Mouse (Mus musculus) spleen, adult 2 months (tissue): Measurements from ENCODE around the gene Prkcb. TPM values are rescaled to one million over a fixed set of nuclear protein-coding genes. Genes with fewer than 3 reads are reported as not detected.

Experiments used
- DNase-seq, 2 experiments: peaks; one replicate each; pipeline versions ENCODE4 v3.0.0 to v3.0.0-alpha.2; 2012 to 2021; ENCODE audit warnings: low spot score in 2 of 2, low read depth in 1 of 2
- H3K27ac ChIP-seq: fragments of 200-500 bp; 2 replicates; pipeline ENCODE4 v1.5.1; 2012; ENCODE audit warnings: low read length, inconsistent platforms; ENCODE audit not compliant: insufficient read depth
- H3K27me3 ChIP-seq: fragments of 200-500 bp; 2 replicates; pipeline ENCODE4 v1.6.1; 2012; ENCODE audit warnings: mild to moderate bottlenecking, moderate library complexity, low read length, inconsistent platforms; ENCODE audit not compliant: control insufficient read depth, insufficient read depth
- H3K36me3 ChIP-seq: fragments of 200-500 bp; 2 replicates; pipeline ENCODE4 v1.6.1; 2012; ENCODE audit warnings: mild to moderate bottlenecking, low read length, inconsistent platforms; ENCODE audit not compliant: control insufficient read depth, insufficient read depth
- H3K4me1 ChIP-seq: fragments of 200-500 bp; 2 replicates; pipeline ENCODE4 v1.6.1; 2011; ENCODE audit warnings: inconsistent platforms; ENCODE audit not compliant: control insufficient read depth, insufficient read depth, insufficient read length
- H3K4me3 ChIP-seq: fragments of 200-500 bp; 2 replicates; pipeline ENCODE4 v1.5.1; 2011; ENCODE audit warnings: mild to moderate bottlenecking, inconsistent platforms; ENCODE audit not compliant: insufficient read depth, insufficient read length; ENCODE audit errors: extremely low read depth
- CTCF ChIP-seq: fragments of 200-500 bp; IDR thresholded peaks from 2 replicates; pipeline ENCODE4 v1.5.1; 2011; ENCODE audit warnings: mild to moderate bottlenecking, inconsistent platforms; ENCODE audit not compliant: insufficient read depth, insufficient read length, insufficient replicate concordance; ENCODE audit errors: extremely low read depth
- POLR2A ChIP-seq: fragments of 200-500 bp; IDR thresholded peaks from 2 replicates; pipeline ENCODE4 v1.6.1; 2011; ENCODE audit warnings: low read depth, low read length, inconsistent platforms
- WGBS: fragments of 180-500 bp; shearing (Covaris S2); methylation state at CpG from one replicate; pipeline ENCODE4 v1.1.7; 2018; 5-methylcytosine and 5-hydroxymethylcytosine counted together
- polyA plus RNA-seq: library from polyadenylated mRNA; depleted of rRNA; stranded (reverse); fragments of >200 nt; gene quantifications from 2 replicates; pipeline ENCODE4 v1.2.3, GENCODE M21; 2012

Prkcb gene
- polyA plus RNA-seq, 1 experiment, result 106 TPM

GRCm38 (mm10) chr7:122329588-122329987 is 41.0 kb downstream of the Prkcb start:
- Histone ChIP-seq H3K36me3 (no peaks in the 10 kb centered on the region), H3K4me3 (no peak overlapping the region), H3K27me3 (no peaks in the 10 kb centered on the region), H3K4me1 (peaks cover 6% of the 10 kb centered on the region; the same call in 1 of the 2 replicates), H3K27ac (no peak overlapping the region)
- 43% methylated on average over 4 of the region's 4 CpGs for WGBS
- no peak for TF ChIP-seq CTCF
- TF ChIP-seq POLR2A, result no peak
- no peak for DNase-seq

- Histone ChIP-seq H3K4me3 (no peak overlapping the region), H3K36me3 (no peaks in the 10 kb centered on the region), H3K4me1 (peaks cover 3% of the 10 kb centered on the region; the same call in 1 of the 2 replicates), H3K27ac (no peak overlapping the region), H3K27me3 (no peaks in the 10 kb centered on the region)
- no peak for TF ChIP-seq POLR2A
- no peak for TF ChIP-seq CTCF
- 95% methylated on average over 7 of the region's 7 CpGs for WGBS
- no peak for DNase-seq
Observed at GRCm38 (mm10) chr7:122333686-122334085, 45.1 kb downstream of the Prkcb start.

- no peaks in the 10 kb centered on the region for H3K27me3 ChIP-seq
- H3K36me3 ChIP-seq, result 0 out of 2 replicates have a peak, but pooled peaks cover 2% of the 10 kb centered on the region
- no peak for DNase-seq
- no peak for TF ChIP-seq CTCF
- no peak for TF ChIP-seq POLR2A
- no peak overlapping the region for H3K4me3 ChIP-seq
- no peaks in the 10 kb centered on the region; the same call in 1 of the 2 replicates for H3K4me1 ChIP-seq
- no peak overlapping the region for H3K27ac ChIP-seq
- WGBS, result 91% methylated on average over 3 of the region's 3 CpGs
Observed at GRCm38 (mm10) chr7:122337302-122337701, 48.8 kb downstream of the Prkcb start.

- no peak overlapping the region for H3K27ac ChIP-seq
- 71% methylated on average over 3 of the region's 3 CpGs for WGBS
- H3K27me3 ChIP-seq, result no peaks in the 10 kb centered on the region
- no peak overlapping the region for H3K4me3 ChIP-seq
- H3K4me1 ChIP-seq, result no peaks in the 10 kb centered on the region; the same call in 1 of the 2 replicates
- DNase-seq, result no peak
- H3K36me3 ChIP-seq, result 0 out of 2 replicates have a peak, but pooled peaks cover 2% of the 10 kb centered on the region
- no peak for TF ChIP-seq CTCF
- no peak for TF ChIP-seq POLR2A
Observed at GRCm38 (mm10) chr7:122338055-122338454, 49.5 kb downstream of the Prkcb start.

GRCm38 (mm10) chr7:122339476-122339875 is 50.9 kb downstream of the Prkcb start:
- H3K36me3 ChIP-seq, result 0 out of 2 replicates have a peak, but pooled peaks cover 2% of the 10 kb centered on the region
- no peak for DNase-seq
- no peak overlapping the region for H3K27ac ChIP-seq
- no peak for TF ChIP-seq POLR2A
- no peak for TF ChIP-seq CTCF
- H3K4me1 ChIP-seq, result no peaks in the 10 kb centered on the region; the same call in 1 of the 2 replicates
- no peak overlapping the region for H3K4me3 ChIP-seq
- H3K27me3 ChIP-seq, result no peaks in the 10 kb centered on the region
- 83% methylated on average over 2 of the region's 2 CpGs for WGBS

GRCm38 (mm10) chr7:122341813-122342212 is 53.3 kb downstream of the Prkcb start:
- Histone ChIP-seq H3K4me3 (no peak overlapping the region), H3K27me3 (no peaks in the 10 kb centered on the region), H3K36me3 (0 out of 2 replicates have a peak, but pooled peaks cover 2% of the 10 kb centered on the region), H3K27ac (no peak overlapping the region), H3K4me1 (no peaks in the 10 kb centered on the region; the same call in 1 of the 2 replicates)
- TF ChIP-seq POLR2A, result no peak
- no peak for TF ChIP-seq CTCF
- 70% methylated on average over 3 of the region's 3 CpGs for WGBS
- no peak for DNase-seq

GRCm38 (mm10) chr7:122344656-122345055 is 56.1 kb downstream of the Prkcb start:
- no peak overlapping the region for H3K27ac ChIP-seq
- H3K27me3 ChIP-seq, result no peaks in the 10 kb centered on the region
- no peak for DNase-seq
- peaks cover 16% of the 10 kb centered on the region; the same call in 1 of the 2 replicates for H3K4me1 ChIP-seq
- 0 out of 2 replicates have a peak, but pooled peaks cover 2% of the 10 kb centered on the region for H3K36me3 ChIP-seq
- H3K4me3 ChIP-seq, result no peak overlapping the region
- no peak for TF ChIP-seq POLR2A
- no peak for TF ChIP-seq CTCF
- WGBS, result 80% methylated on average over 7 of the region's 7 CpGs
